Mouse (Mus musculus) kidney, adult 11 months (tissue): ENCODE data around the gene Ubiad1.

Source experiments
- DNase-seq: peaks from one replicate; pipeline ENCODE4 v3.0.0; 2022

Ubiad1 gene

DNA sequence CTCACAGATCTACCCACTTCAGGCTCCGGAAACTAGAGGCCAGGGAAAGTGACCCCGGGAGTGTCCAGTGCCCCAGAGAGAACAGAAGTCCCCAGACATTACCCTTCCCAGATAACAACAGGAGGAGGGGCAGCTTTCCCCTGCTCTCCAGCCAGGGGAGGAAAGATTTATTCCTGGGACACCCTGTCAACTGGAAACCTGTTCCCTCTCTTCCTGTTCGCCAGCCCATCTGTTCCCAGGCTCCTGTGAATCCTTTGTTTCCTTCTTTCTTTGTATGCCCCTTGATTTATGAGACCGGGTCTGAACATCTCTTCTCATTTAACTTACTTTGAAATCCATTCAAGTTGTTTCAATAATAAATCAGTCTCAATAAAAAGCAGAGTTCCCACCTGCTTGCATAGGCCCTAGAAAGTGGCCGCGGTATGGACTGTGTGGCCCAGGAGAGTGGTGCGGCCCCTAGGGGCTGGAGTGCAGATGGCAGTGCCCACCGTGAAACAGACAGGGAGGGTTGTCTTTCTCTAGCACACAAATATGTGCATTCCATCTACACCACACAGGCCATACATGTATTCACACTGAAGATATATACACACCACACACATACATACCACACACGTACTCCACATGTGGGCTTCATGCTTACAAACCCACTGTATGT is 45.0 kb downstream of the Ubiad1 start:
- no peak for DNase-seq

DNA sequence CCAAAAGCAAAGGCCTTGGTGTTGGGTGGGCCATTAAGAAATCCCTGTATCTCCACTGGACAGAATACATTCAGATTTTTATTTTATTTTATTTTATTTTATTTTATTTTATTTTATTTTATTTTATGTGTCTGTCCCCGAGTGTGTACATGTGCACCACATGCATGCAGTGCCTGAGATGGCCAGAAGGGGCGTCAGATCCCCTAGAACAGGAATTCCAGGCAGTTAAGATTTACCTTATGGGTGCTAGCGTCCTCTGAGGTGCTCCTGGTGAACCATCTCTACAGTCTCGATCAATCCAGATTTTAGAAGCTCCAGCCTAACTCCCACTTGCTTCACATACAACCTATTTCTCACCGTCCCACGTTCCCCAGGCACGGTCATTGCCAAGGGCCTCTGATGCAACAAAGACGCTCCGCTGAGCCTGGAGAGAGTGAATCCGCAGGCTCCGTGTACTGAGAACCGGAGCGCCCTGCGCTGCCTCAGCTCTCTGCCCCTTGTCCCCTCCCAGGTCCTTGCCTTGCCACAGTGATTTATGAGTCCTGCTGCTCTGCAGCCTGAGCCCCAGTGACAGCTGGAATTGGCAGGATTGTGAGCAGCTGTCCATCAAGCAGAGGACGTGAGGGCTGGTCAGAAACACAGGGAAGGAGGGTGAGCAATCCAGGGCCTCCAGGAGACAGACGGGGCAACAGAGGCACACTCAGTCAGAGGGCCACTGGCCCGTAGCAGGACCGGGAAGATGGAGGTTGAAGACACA is 46.9 kb downstream of the Ubiad1 start:
- DNase-seq, result no peak

DNA sequence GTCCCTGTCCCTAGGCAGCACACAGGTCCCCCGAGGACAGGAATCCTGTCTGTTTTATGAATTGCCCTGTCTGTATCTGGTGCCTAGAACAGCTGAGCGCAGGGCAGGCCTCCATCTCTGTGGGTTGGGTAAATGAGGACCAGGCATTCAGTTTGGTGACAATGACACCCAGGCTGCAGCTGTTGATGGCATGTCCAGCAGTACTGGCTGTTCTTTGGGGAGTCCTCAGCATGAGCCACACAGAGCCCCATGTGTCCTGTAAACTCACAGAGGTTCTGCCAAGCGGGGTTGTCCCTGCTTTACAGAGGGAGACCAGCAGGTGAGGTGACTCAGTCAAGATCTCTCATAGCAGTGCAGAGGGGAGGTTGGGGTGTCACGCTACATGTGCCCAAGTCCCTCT is 47.5 kb downstream of the Ubiad1 start:
- no peak for DNase-seq

DNA sequence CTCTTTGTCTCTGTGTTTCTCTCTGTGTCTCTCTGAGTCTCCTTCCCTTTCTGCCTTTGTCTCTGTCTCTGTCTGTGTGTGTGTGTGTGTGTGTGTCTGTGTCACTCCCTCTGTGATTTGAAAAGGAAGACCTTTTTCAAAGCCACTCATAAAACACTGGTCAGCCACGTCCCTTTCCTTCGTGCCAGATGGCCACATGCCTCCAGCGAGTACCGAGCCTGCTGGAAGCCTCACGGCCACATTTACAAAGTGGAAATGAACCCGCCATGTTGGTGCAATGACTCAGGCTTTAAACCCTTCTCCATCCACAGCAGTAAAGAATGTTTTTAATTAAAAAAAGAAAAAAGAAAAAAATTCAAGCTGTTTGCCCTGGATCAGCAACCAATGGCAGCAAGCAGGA is 48.7 kb downstream of the Ubiad1 start:
- no peak for DNase-seq

DNA sequence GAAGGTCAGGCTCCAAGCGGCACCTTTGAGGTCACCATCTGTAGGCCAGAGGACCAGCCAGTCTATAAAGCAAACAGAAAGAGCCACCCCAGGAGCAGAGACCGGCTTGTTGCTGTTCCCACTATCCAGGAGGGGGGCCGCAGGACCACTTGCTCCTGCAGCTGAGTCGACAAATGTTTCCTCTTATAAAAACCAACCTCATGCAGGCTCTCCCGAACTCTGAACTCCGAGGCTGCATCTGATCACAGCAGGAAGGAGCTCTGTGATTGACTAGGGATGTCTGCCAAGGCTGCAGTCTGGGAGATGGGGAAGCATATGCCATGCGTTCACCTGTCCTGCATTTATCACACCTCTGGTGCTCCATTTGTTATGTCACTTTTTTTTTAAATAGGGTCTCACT is 49.4 kb downstream of the Ubiad1 start:
- DNase-seq, result no peak

DNA sequence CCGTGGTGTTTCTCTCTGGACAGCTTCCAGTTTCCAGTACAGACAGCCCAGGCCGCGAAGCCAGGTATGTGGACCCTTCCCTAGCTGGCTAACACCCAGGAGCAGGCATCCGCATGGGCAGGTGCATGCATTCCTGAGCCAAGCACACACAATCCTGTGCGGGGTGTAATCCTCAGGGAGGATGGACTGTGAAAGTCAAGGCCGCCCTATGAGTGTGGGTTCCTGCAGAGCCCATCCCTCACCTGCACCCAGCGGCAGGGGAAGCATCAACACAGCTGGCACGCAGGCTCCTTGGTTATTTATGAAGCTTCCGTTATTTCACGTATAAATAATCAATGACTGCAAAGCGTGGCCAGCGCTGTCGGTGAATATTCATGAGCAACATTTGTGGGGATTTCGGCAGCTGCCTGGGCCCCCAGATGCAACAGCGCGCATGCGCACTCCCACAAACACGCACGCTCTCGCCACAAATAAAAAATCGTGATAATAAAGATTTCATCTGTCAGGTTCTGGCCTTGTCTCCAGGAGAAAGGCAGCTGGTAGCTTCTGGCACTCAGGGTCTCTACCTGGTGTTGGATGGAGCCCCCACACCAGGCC is 52.8 kb downstream of the Ubiad1 start:
- no peak for DNase-seq

DNA sequence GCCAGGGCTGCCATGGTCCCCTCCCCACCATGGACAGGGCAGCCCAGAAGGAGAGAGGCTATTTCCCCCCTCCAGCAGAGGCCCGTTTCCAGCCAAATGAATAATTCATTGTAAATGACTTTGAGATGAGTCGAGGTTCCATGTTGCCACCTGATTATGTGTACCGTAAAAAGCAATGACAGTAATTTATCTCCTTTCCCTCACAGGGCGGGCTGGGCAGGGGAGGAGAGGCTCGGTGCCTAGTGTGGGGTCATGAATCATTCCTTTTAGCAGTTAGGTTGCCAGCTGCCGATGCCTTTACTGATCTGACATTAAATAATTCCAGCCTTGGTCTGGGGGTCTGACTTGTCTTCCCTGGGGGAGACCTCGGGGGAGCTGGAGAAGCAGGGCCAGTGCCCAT is 54.9 kb downstream of the Ubiad1 start:
- no peak for DNase-seq

DNA sequence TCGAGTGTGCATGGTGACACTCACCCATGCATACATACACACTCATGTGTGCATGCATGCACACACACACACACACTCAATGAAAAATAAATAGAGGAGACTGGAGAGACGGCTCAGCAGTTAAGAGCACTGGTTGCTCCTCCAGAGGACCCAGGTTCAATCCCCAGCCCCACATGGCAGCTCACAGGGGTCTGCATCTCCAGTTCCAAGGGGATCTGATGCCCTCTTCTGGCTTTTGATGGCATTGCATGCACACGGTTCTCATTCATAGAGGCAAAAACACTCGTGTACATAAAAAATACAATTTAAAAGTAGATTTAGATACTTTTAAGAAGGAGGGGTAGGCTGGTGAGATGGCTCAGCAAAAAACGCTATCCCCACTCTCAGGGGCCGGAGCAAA is 55.5 kb downstream of the Ubiad1 start:
- DNase-seq, result no peak

DNA sequence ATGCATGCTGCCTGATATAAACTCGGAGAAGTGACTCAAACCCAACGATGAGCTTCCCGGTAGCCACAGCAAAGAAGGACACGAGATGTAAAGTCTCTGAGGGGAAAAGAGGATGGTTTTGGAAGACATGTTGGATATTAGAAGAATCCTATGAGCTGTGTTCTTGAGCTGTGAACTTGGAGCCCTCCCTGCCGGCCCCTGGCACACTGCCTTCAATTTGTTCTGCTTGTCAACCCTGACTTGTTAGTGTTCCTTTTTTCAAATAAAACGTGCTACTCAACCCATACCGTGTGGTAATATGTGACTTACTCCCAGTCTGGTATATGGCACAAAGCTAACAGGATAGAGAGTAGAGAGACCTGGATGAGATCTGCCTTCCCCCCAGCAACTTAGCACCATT is 59.3 kb downstream of the Ubiad1 start:
- DNase-seq, result no peak
